Comparison of ENCODE assay signal across 31 mouse cellular contexts in genomic region chr1:60826981-60827380, GRCm38 (mm10). TPM values are rescaled to one million over a fixed set of nuclear protein-coding genes. Genes with fewer than 3 reads are reported as not detected.
DNase-seq lines count a peak whose midpoint lies in the region; ATAC-seq and TF ChIP-seq lines count a peak whose summit lies in the region.
"Had no signal": no experiment of that assay in that cellular context is flagged by ENCODE, and none has a peak within 500 bp of the region (broad histone marks: within the 10 kb centered on the region; RNA-seq: fewer than 3 reads in every experiment).

No protein-coding gene starts in this region.

- H3K27me3 ChIP-seq in heart, embryonic 10.5 days (ENCODE audit: insufficient read depth, poor library complexity, severe bottlenecking): no peaks in the 10 kb centered on the region
- no peaks in the 10 kb centered on the region for H3K27me3 ChIP-seq in liver, embryonic 15.5 days
- no peaks in the 10 kb centered on the region for H3K27me3 ChIP-seq in liver, embryonic 11.5 days (replicated peaks; ENCODE audit: control insufficient read depth, insufficient read depth, low read length)
- H3K27me3 ChIP-seq in intestine, postnatal 0 days (replicated peaks; ENCODE audit: control insufficient read depth, insufficient read depth, low read length): no peaks in the 10 kb centered on the region
- H3K27me3 ChIP-seq in stomach, embryonic 16.5 days (ENCODE audit: control insufficient read depth, insufficient read depth, low read length): no peaks in the 10 kb centered on the region
- H3K27me3 ChIP-seq in midbrain, embryonic 10.5 days (ENCODE audit: low read depth, poor library complexity, severe bottlenecking): no peaks in the 10 kb centered on the region
- H3K27me3 ChIP-seq: embryonic facial prominence, embryonic 12.5 days; heart, embryonic 12.5 days; hindbrain, embryonic 15.5 days had no signal

- peaks cover 5% of the 10 kb centered on the region for H3K4me1 ChIP-seq in heart, embryonic 10.5 days
- H3K4me1 ChIP-seq in liver, embryonic 15.5 days (replicated peaks): peaks cover 6% of the 10 kb centered on the region; the same call in 1 of the 2 replicates
- no peaks in the 10 kb centered on the region for H3K4me1 ChIP-seq in liver, embryonic 11.5 days (replicated peaks; ENCODE audit: control insufficient read depth, insufficient read depth, low read length)
- 0 out of 2 replicates have a peak, but pooled peaks cover 5% of the 10 kb centered on the region for H3K4me1 ChIP-seq in intestine, postnatal 0 days (replicated peaks; ENCODE audit: control insufficient read depth, insufficient read depth, low read length)
- peaks cover 6% of the 10 kb centered on the region; the same call in 1 of the 2 replicates for H3K4me1 ChIP-seq in stomach, embryonic 16.5 days (ENCODE audit: control insufficient read depth, insufficient read depth, low read length)
- H3K4me1 ChIP-seq in midbrain, embryonic 10.5 days: no peaks in the 10 kb centered on the region
- H3K4me1 ChIP-seq: embryonic facial prominence, embryonic 12.5 days; hindbrain, embryonic 15.5 days had no signal

- no peaks in the 10 kb centered on the region for H3K36me3 ChIP-seq in heart, embryonic 10.5 days
- no peaks in the 10 kb centered on the region for H3K36me3 ChIP-seq in liver, embryonic 15.5 days (replicated peaks)
- no peaks in the 10 kb centered on the region for H3K36me3 ChIP-seq in liver, embryonic 11.5 days (ENCODE audit: control insufficient read depth, insufficient read depth, low read length)
- H3K36me3 ChIP-seq in intestine, postnatal 0 days (ENCODE audit: control insufficient read depth, insufficient read depth): no peaks in the 10 kb centered on the region
- no peaks in the 10 kb centered on the region for H3K36me3 ChIP-seq in stomach, embryonic 16.5 days (ENCODE audit: control insufficient read depth, insufficient read depth, low read length)
- no peaks in the 10 kb centered on the region for H3K36me3 ChIP-seq in midbrain, embryonic 10.5 days
- H3K36me3 ChIP-seq: embryonic facial prominence, embryonic 12.5 days; G1E; heart, embryonic 12.5 days; hindbrain, embryonic 15.5 days had no signal

- no peak overlapping the region for H3K9ac ChIP-seq in liver, embryonic 15.5 days
- H3K9ac ChIP-seq in liver, embryonic 11.5 days (ENCODE audit: low read depth, low read length): no peak overlapping the region
- H3K9ac ChIP-seq in intestine, postnatal 0 days (ENCODE audit: low read depth, low read length): no peak overlapping the region
- no peak overlapping the region for H3K9ac ChIP-seq in stomach, embryonic 16.5 days (ENCODE audit: low read length)
- H3K9ac ChIP-seq: embryonic facial prominence, embryonic 12.5 days; forebrain, postnatal 0 days; heart, embryonic 12.5 days; hindbrain, embryonic 15.5 days had no signal

- peak; percentile 52 for DNase-seq in heart, adult 11 months
- no peak for DNase-seq in heart, embryonic 10.5 days (ENCODE audit: low spot score)
- no peak for DNase-seq in liver, embryonic 11.5 days (ENCODE audit: low spot score)
- DNase-seq in midbrain, embryonic 10.5 days (ENCODE audit: low spot score): no peak
- no peak for DNase-seq in cerebellum, adult 11-12 months
- DNase-seq: adrenal gland, adult 8-10 months; cerebellum, adult 9-10 months; cerebellum, postnatal 36 days; forebrain, postnatal 0 days; gastrocnemius, postnatal 14 days; heart, postnatal 10 days; kidney, postnatal 25 days; left cerebral cortex, postnatal 4 days; lung, adult 2 months; lung, postnatal 14 days; right cerebral cortex, postnatal 4 days; thymus, postnatal 25 days had no signal

- H3K27ac ChIP-seq in heart, embryonic 10.5 days: no peak overlapping the region
- H3K27ac ChIP-seq in liver, embryonic 15.5 days (replicated peaks): no peak overlapping the region
- no peak overlapping the region for H3K27ac ChIP-seq in liver, embryonic 11.5 days (ENCODE audit: low read depth, low read length)
- peak overlapping the region; percentile 83; the same call in 1 of the 2 replicates for H3K27ac ChIP-seq in intestine, postnatal 0 days (ENCODE audit: low read depth, low read length)
- H3K27ac ChIP-seq in stomach, embryonic 16.5 days (ENCODE audit: low read length): no peak overlapping the region
- H3K27ac ChIP-seq in midbrain, embryonic 10.5 days (replicated peaks): no peak overlapping the region
- H3K27ac ChIP-seq: embryonic facial prominence, embryonic 12.5 days; hindbrain, embryonic 15.5 days had no signal

- ATAC-seq in liver, embryonic 15.5 days (ENCODE audit: insufficient read depth): peak; percentile 47; the same call in 1 of the 2 replicates
- no peak for ATAC-seq in liver, embryonic 11.5 days (replicated peaks; ENCODE audit: low FRiP score)
- ATAC-seq in intestine, postnatal 0 days: peak; percentile 93
- ATAC-seq in stomach, embryonic 16.5 days (ENCODE audit: insufficient read depth, low FRiP score): peak; percentile 51; the same call in 1 of the 2 replicates
- ATAC-seq: forebrain, postnatal 0 days; inflammation-experienced regulatory T-cells, adult 6 months; midbrain, embryonic 16.5 days had no signal

- TF ChIP-seq CTCF in intestine, postnatal 0 days (IDR thresholded peaks at IDR 0.05; ENCODE audit: low read depth): no peak

- H3K9me3 ChIP-seq in heart, embryonic 10.5 days: no peaks in the 10 kb centered on the region
- H3K9me3 ChIP-seq in liver, embryonic 15.5 days (replicated peaks): no peaks in the 10 kb centered on the region
- H3K9me3 ChIP-seq in liver, embryonic 11.5 days (ENCODE audit: control insufficient read depth, low read length): no peaks in the 10 kb centered on the region
- no peaks in the 10 kb centered on the region for H3K9me3 ChIP-seq in intestine, postnatal 0 days (ENCODE audit: control insufficient read depth)
- H3K9me3 ChIP-seq in stomach, embryonic 16.5 days (replicated peaks; ENCODE audit: control insufficient read depth, low read length): no peaks in the 10 kb centered on the region
- H3K9me3 ChIP-seq in midbrain, embryonic 10.5 days (replicated peaks): no peaks in the 10 kb centered on the region
- H3K9me3 ChIP-seq: embryonic facial prominence, embryonic 12.5 days; G1E; heart, embryonic 12.5 days; hindbrain, embryonic 15.5 days had no signal

- H3K4me3 ChIP-seq in heart, embryonic 10.5 days: no peak overlapping the region
- H3K4me3 ChIP-seq in liver, embryonic 15.5 days (replicated peaks): no peak overlapping the region
- no peak overlapping the region for H3K4me3 ChIP-seq in liver, embryonic 11.5 days (ENCODE audit: low read depth, low read length)
- no peak overlapping the region for H3K4me3 ChIP-seq in intestine, postnatal 0 days (ENCODE audit: low read depth, low read length)
- no peak overlapping the region for H3K4me3 ChIP-seq in stomach, embryonic 16.5 days (replicated peaks; ENCODE audit: low read length)
- no peak overlapping the region for H3K4me3 ChIP-seq in midbrain, embryonic 10.5 days
- H3K4me3 ChIP-seq: embryonic facial prominence, embryonic 12.5 days; erythroblast, embryonic 14.5 days; heart, embryonic 12.5 days; hindbrain, embryonic 15.5 days had no signal

- H3K4me2 ChIP-seq in liver, embryonic 15.5 days: no peak overlapping the region
- no peak overlapping the region for H3K4me2 ChIP-seq in liver, embryonic 11.5 days
- no peak overlapping the region for H3K4me2 ChIP-seq in intestine, postnatal 0 days (replicated peaks; ENCODE audit: low read depth)
- no peak overlapping the region for H3K4me2 ChIP-seq in stomach, embryonic 16.5 days (ENCODE audit: low read depth, low read length)
- H3K4me2 ChIP-seq: embryonic facial prominence, embryonic 12.5 days; heart, embryonic 12.5 days; hindbrain, embryonic 15.5 days; midbrain, embryonic 11.5 days had no signal

RNA-seq across cellular contexts. Expression of gene Ctla4, which starts 59.8 kb away (rescaled TPM):
- not detected in 2 replicates for polyA plus RNA-seq in heart, embryonic 10.5 days (2016; fragmentation: Nextera tagmentation; extraction: Ambion mirVana)
- polyA plus RNA-seq in liver, embryonic 15.5 days (2015; fragmentation: Nextera tagmentation; extraction: Ambion mirVana): not detected in 2 replicates
- polyA plus RNA-seq in liver, embryonic 11.5 days (2014; fragmentation: Nextera tagmentation; extraction: Ambion mirVana): not detected in 2 replicates
- not detected in 2 replicates for polyA plus RNA-seq in intestine, postnatal 0 days (2015; fragmentation: Nextera tagmentation; extraction: Ambion mirVana)
- polyA plus RNA-seq in stomach, embryonic 16.5 days (2015; fragmentation: Nextera tagmentation; extraction: Ambion mirVana): not detected in 2 replicates
- not detected in 2 replicates for polyA plus RNA-seq in midbrain, embryonic 10.5 days (2016; fragmentation: Nextera tagmentation; extraction: Ambion mirVana)
- polyA plus RNA-seq: embryonic facial prominence, embryonic 12.5 days; erythroblast, embryonic 14.5 days; forebrain, embryonic 11.5 days; forebrain, postnatal 0 days; G1E; heart, embryonic 12.5 days; hindbrain, embryonic 15.5 days; kidney, embryonic 14.5 days; midbrain, embryonic 11.5 days; midbrain, embryonic 16.5 days; neural tube, embryonic 11.5 days had no signal
